Mouse (Mus musculus) layer of hippocampus, adult 18-20 months (tissue): ENCODE measurements at regions not wholly inside any gene's neighbourhood (a gene's known extent, or its start where the extent isn't known, plus 50 kb on each side); places are given as distances from the start of the nearest gene placed in this dataset.

Experiments
- DNase-seq, 2 experiments: peaks; one replicate each; pipeline ENCODE4 v3.0.0; 2022; ENCODE audit warnings: low spot score in 2 of 2

DNA sequence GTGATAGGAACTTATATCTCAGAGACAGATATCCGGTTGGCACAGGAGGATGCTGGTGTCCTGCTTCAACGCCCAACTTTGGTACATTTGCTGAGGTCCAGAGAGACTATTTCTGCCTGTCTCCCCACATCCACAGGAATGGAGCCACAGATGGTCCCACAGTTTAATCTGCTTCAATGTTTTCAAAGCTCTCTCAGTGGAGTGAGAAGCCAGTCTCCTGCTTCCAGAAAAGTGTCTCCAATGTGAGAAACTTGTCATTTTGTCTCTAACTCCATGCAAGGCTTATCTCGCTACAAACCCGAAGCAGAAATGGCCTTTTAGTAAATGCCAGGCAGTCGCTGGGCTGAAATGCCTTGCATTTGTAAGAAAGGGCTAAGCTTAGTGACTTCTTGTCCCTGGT lies 86.9 kb upstream of the Frmd4a start:
- DNase-seq: no peak

DNA sequence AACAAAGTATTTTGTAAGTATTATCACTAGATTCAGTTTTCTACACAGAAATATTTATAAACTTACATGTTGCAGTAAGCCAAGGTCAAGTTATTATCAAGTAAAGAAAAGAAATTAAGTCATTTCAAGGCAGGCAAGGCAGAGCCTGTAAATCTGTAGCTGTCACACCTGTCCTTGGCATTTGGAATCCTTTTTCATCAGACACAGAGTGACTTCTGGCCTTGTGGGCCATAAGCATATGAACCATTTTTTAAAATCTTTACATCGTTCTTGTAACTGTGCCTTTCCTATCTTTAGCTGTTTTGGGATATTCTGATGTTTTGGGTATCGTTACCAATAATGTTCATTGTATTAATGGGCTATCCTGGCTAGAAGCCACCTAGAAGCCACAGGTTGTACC lies 76.7 kb upstream of the Frmd4a start:
- no peak for DNase-seq

DNA sequence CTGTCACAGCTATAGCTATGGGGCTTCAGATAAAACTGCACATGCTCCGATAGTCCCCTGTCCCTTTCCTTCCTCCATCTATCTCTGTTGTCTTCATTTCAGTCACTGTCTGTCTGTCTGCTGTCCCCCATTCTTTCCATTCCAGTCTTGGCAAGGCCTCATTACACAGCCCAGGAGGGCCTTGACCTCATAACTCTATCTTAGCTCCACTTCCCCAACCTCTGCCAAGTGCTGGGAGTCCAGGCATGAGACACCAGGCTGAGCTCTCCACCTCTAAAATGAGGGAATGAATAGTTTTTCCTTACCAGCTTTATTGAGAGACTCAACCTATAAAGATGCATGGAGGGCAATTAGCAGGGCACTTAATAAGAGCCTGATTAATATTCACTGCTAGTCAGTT lies 76.0 kb upstream of the Frmd4a start:
- no peak for DNase-seq

DNA sequence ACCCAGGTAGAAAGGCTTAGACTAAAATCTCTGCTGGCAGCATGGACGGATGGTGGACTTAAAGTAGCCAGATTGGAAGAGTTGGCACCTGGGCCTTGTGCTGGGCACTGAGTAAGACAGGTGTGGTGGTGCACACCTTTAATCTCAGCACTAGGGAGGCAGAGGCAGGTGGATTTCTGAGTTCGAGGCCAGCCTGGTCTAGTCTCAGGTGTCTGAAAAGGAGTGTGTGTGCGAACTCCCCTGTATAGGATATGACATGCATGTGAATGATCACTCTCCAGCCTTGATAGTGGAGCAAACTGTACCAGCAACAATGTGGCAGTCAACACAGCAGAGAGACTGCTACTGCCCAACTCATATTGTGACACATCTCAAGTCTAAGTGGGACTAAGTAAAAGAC lies 70.1 kb upstream of the Frmd4a start:
- no peak for DNase-seq

DNA sequence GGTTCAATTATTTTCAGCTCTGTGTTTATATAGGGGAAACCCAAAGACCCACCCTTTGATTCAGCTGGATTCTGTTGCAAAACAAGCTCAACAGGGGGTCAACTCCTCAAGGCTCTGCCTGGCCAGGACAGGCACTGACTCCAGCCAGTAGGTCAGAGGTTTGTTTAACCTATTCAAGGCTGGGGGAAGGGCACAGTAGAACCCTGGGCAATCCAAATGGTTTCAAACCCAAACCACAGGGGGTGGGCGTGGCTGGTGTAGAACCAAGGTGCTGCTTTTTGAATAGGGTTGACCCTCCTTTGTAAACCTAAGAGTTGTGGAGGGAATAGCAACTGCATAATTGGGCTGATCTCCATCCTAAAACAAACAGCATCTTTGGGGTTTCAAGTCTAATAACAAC lies 69.2 kb upstream of the Frmd4a start:
- no peak for DNase-seq

DNA sequence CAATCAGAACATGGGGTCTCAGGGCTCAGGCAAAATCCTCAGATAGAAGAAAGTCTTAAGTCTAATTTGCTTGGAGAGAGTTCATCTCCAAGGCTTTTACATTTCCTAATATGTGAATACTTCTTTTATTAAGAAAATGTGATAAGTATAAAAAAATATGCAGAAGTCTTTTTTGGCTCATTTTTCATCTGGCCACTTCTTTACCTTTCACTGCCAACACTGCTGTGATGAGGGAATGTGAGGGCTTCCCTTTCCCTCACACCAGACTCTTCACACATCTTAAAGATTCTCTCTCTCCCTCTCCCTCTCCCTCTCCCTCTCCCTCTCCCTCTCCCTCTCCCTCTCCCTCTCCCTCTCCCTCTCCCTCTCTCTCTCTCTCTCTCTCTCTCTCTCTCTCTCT lies 60.0 kb upstream of the Frmd4a start:
- DNase-seq: no peak

DNA sequence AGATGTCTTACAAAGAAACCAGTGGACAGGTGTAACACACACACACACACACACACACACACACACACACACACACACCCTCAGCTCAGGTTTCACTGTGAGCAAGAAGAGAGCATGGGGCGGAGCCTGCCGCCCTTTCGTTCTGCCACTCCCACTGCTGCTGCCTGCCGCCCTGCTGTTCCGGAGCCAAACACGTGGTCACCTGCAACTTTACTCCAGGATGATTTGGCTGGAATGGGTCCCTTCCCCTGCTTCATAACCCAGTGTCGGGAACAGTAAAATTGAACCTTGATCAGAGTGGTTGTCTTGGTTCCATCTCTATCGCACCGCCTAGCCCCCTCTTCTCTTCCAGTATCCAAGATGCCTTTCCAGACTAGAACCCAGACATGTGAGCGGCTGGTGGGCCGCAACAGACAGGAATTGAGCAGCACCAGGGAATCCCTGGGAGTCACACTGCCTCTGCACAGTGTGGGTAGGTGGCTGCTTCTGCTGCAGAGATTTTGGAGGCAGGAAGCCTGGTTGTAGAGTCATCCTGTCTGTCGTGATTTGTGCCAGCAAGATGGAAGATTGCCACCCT lies 59.4 kb upstream of the Frmd4a start:
- DNase-seq: peak; percentile 52 to 73

DNA sequence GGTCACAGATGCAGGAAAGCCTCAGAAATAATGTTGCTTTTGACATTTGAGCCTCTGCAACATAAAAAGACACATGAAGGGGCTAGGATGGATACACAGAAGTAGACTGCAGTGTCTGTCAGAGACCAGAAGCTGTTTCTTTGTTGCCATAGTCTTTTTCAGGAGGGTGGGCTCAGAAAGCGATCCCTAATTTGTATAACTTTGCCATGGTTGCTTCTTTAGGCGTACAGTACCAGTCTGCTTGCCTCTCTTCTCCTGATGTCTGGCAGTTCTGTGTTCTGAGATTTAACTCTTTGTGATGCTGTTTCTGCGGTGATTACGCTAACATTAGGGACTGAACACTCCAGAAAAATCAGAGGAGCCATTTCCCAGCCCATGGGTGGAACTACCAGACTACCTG lies 58.8 kb upstream of the Frmd4a start:
- no peak for DNase-seq

DNA sequence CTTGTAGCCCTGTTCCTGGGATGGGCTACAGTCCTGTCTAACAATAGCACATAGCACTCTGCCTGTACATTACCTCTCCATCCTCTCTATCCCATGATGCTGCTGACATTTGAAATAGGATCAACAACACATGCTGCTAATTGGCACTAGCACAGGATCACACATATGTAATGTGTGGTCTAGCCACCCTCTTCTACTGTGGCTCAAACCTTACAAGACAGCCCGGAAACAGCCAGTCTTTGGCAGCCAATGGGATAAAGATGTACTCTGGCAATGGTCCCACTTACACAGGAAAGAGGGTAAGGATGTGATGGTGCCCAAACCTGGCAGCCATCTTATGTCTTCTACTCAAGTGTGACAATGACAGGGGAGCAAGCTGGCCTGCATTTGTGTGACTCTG lies 58.3 kb upstream of the Frmd4a start:
- no peak for DNase-seq

DNA sequence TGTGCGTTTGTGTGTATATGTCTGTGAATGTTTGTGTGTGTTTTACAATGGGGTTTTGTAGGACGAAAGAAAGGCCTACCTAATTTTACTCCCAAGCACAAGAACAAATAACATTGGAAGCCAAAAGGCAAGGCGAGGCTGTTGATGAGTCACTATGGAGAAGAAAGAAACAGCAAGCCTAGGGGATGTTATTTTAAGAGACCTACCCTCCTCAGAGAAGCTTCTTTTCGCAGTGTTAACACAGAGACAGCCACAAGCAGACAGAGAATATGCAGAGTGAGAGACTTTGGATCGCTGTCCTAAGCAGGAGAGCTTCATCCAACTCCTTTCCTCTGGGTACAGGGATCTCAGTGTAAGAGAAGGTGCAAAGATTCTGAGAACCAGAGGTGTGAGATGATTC lies 57.3 kb upstream of the Frmd4a start:
- DNase-seq: no peak

DNA sequence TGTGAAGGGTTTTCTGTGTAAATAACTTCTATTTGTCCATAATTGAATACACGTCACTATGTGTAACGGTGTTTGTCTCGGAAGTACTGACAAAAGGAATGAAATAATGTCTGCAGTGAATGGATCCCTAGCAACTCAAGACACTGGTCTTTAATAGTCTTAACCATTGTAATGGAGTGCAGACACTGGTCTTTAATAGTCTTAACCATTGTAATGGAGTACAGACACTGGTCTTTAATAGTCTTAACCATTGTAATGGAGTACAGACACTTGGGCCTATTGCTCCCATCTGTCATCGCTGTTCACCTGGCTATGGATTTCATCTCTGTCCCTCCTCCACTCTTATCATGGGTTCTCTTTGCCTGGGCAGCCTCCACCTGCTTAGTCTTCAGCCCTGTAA lies 53.2 kb upstream of the Frmd4a start:
- DNase-seq: no peak
